Mouse (Mus musculus) embryonic facial prominence, embryonic 15.5 days (tissue): ENCODE measurements around the gene Ankrd13d. TPM values are rescaled to one million over a fixed set of nuclear protein-coding genes. Genes with fewer than 3 reads are reported as not detected.

Source experiments
- ATAC-seq: fragments of 200-750 bp; cut with Nextera tagmentation; 2 replicates; pipeline ENCODE4 v1.8.0; 2017; ENCODE audit warnings: low read depth, moderate TSS enrichment; ENCODE audit not compliant: insufficient number of reproducible peaks, low FRiP score, low TSS enrichment
- H3K27ac ChIP-seq: fragments of 300-500 bp; sonication (generic); replicated peaks from 2 replicates; pipeline ENCODE4 v1.5.1; 2015; ENCODE audit warnings: mild to moderate bottlenecking, inconsistent platforms
- H3K27me3 ChIP-seq: fragments of 300-500 bp; sonication (generic); 2 replicates; pipeline ENCODE4 v1.6.1; 2015; ENCODE audit warnings: inconsistent platforms
- H3K36me3 ChIP-seq: fragments of 300-500 bp; sonication (generic); 2 replicates; pipeline ENCODE4 v1.6.1; 2015; ENCODE audit warnings: mild to moderate bottlenecking, inconsistent platforms
- H3K4me1 ChIP-seq: fragments of 300-500 bp; sonication (generic); 2 replicates; pipeline ENCODE4 v1.6.1; 2015; ENCODE audit warnings: inconsistent platforms
- H3K4me2 ChIP-seq: fragments of 300-500 bp; sonication (generic); replicated peaks from 2 replicates; pipeline ENCODE4 v1.6.1; 2015; ENCODE audit warnings: mild to moderate bottlenecking, inconsistent platforms
- H3K4me3 ChIP-seq: fragments of 300-500 bp; sonication (generic); replicated peaks from 2 replicates; pipeline ENCODE4 v1.5.1; 2015; ENCODE audit warnings: mild to moderate bottlenecking, inconsistent platforms
- H3K9ac ChIP-seq: fragments of 300-500 bp; sonication (generic); 2 replicates; pipeline ENCODE4 v1.6.1; 2015; ENCODE audit warnings: inconsistent platforms
- H3K9me3 ChIP-seq: fragments of 300-500 bp; sonication (generic); replicated peaks from 2 replicates; pipeline ENCODE4 v1.6.1; 2016; ENCODE audit warnings: inconsistent platforms
- WGBS: fragments of 180-500 bp; shearing (Covaris S2); methylation state at CpG from one replicate; pipeline ENCODE4 v1.1.7; 2015; 5-methylcytosine and 5-hydroxymethylcytosine counted together
- polyA plus RNA-seq: library from polyadenylated mRNA; unstranded; fragments of >200 nt; fragmentation: Nextera tagmentation; extraction: Ambion mirVana; gene quantifications from 2 replicates; pipeline ENCODE4 v1.2.1, GENCODE M21; 2015

Gene Ankrd13d
- polyA plus RNA-seq, 1 experiment from 2014 or later = 13.0 TPM

DNA sequence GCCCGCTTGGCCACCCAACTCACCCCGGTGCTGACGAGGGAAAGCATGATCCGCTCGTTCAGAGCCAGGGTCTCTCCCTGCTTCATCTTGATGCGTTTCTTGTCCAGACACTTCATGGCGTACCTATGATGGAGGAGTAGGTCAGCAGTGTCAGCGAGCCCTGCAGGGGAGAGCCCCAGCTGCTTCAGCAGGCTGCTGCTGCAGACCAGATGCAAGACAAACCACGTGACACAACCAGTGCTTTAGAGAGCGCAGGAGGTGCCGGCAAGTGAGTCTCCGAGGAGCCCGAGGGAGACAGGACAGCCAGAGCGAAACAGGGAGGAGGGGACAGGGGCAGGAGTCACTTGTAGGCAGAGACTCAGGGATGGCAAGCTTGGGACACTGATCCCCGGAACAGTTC is 7.8 kb upstream of the Ankrd13d start:
- H3K36me3 ChIP-seq = peaks cover 70% of the 10 kb centered on the region
- peaks cover 7% of the 10 kb centered on the region; the same call in 1 of the 2 replicates for H3K4me1 ChIP-seq
- no peaks in the 10 kb centered on the region for H3K27me3 ChIP-seq
- H3K9ac ChIP-seq = no peak overlapping the region
- H3K9me3 ChIP-seq = no peaks in the 10 kb centered on the region
- WGBS = 80% methylated on average over 15 of the region's 15 CpGs
- no peak overlapping the region for H3K4me3 ChIP-seq
- H3K27ac ChIP-seq = no peak overlapping the region
- no peak for ATAC-seq
- H3K4me2 ChIP-seq = no peak overlapping the region

DNA sequence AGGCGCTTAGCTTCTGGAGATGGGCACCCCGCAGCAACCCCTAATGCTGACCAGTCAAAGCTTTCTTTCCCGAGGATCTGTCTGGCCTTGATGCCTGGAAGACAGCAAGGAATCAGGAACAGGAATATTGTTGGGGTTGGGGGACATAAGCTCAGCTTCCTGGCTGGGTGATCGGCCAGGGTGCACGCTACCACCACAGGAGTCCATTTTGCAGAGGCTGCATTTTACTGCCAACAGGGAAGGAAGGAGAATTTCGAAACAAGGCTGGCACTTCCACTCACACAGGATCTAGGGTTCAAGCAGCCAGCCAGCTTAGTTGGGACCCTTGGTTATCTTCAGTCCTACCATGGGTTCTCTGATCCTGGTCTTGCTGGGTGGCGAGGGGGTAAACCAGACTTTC is 716 bp upstream of the Ankrd13d start:
- Histone ChIP-seq H3K4me1 (peaks cover 17% of the 10 kb centered on the region), H3K27me3 (no peaks in the 10 kb centered on the region), H3K4me3 (peak overlapping the region; percentile 50), H3K4me2 (peak overlapping the region; percentile 63), H3K9ac (no peak overlapping the region), H3K36me3 (peaks cover 37% of the 10 kb centered on the region), H3K9me3 (no peaks in the 10 kb centered on the region), H3K27ac (peak overlapping the region; percentile 51; the same call in 1 of the 2 replicates)
- ATAC-seq = no peak
- 49% methylated on average over 7 of the region's 7 CpGs for WGBS

DNA sequence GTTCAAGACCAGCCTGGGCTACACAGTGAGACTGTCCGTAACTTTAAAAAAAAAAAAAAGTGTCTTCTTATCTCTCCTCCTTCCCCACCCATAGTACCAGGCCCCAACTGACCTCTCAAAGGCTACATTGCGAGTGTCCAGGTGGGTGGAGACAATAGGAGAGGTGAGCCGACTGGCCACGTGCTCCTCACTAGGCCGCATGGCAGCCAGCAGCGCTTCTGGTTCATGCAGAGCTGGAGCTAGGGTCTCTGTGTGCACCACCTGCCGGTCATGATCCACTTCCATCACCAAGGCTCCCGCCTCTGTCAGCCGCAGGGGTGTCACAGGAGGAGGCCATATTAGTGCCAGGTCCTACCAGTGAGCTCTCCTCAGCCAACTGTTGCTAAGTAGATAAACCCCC is 2.5 kb downstream of the Ankrd13d start:
- ATAC-seq = no peak
- H3K27ac ChIP-seq = no peak overlapping the region
- peaks cover 17% of the 10 kb centered on the region for H3K4me1 ChIP-seq
- H3K27me3 ChIP-seq = no peaks in the 10 kb centered on the region
- H3K9me3 ChIP-seq = no peaks in the 10 kb centered on the region
- H3K4me2 ChIP-seq = no peak overlapping the region
- WGBS = 92% methylated on average over 9 of the region's 9 CpGs
- H3K9ac ChIP-seq = no peak overlapping the region
- H3K4me3 ChIP-seq = no peak overlapping the region
- H3K36me3 ChIP-seq = peaks cover 9% of the 10 kb centered on the region

DNA sequence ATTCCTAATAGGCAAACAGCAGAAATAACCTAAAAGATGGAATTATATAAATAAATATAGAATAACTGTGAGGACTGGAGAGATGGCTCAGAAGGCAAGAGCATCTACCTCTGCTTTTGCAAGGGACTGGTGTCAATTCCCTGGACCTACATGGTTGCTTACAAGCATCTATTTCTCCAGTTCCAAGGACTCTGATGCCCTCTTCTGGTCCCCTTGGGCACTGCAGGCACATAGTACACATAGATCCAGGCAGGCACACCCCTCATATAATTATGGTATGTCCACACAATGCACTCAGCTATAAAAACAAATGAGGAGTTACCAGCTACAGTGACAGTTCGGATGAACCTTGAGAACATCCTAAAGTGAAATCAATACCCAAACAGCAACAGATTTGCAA is 3.5 kb downstream of the Ankrd13d start:
- H3K9ac ChIP-seq = no peak overlapping the region
- H3K9me3 ChIP-seq = no peaks in the 10 kb centered on the region
- H3K4me1 ChIP-seq = peaks cover 17% of the 10 kb centered on the region
- ATAC-seq = no peak
- H3K4me2 ChIP-seq = no peak overlapping the region
- 93% methylated on average over 1 of the region's 1 CpGs for WGBS
- H3K36me3 ChIP-seq = peaks cover 5% of the 10 kb centered on the region
- H3K4me3 ChIP-seq = no peak overlapping the region
- no peaks in the 10 kb centered on the region for H3K27me3 ChIP-seq
- H3K27ac ChIP-seq = no peak overlapping the region

DNA sequence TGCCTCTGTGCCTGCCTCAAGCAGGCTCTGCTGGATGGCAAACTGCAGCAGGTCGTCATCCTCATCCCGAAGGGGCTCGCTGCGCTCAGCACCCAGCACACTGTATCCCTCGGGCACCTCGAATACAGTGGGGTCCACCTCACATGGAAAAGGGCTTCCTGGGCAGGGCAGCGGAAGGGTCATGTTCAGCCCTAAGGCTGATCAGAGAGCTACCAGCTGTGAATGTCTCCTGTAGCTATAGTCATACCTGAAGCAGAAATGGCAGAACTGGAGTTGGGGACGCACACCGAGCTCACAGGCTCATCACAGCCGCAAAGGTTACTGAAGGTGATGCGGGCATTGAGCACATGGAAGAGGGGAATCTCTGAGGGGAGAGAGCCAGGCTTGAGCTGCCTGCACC is 12.0 kb downstream of the Ankrd13d start:
- Histone ChIP-seq H3K36me3 (peaks cover 10% of the 10 kb centered on the region; the same call in 1 of the 2 replicates), H3K27me3 (0 out of 2 replicates have a peak, but pooled peaks cover 4% of the 10 kb centered on the region), H3K27ac (no peak overlapping the region), H3K4me3 (no peak overlapping the region), H3K4me1 (peaks cover 16% of the 10 kb centered on the region), H3K9ac (no peak overlapping the region), H3K9me3 (no peaks in the 10 kb centered on the region), H3K4me2 (no peak overlapping the region)
- WGBS = 92% methylated on average over 11 of the region's 11 CpGs
- no peak for ATAC-seq

DNA sequence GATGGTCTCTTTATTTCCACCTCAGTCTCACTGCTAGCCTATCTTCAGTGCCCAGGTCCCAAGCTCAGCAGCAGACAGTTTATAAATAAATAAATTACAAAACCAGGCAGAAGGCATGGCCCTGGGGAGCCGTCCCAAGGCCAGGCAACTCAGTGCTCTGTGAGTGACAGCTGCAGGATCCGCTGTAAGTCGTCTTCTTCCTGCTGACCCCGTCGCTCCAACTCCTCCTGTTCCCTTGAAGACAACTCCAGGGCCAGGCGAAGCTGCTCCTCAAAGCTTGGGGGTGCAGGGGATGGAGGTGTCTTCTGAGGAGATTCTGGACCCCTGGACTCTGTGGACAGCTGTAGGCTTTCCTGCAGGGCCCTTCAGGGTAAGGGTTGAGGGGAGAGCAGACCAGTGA is 12.8 kb downstream of the Ankrd13d start:
- no peaks in the 10 kb centered on the region for H3K9me3 ChIP-seq
- H3K36me3 ChIP-seq = peaks cover 11% of the 10 kb centered on the region; the same call in 1 of the 2 replicates
- no peak for ATAC-seq
- peaks cover 16% of the 10 kb centered on the region for H3K4me1 ChIP-seq
- no peak overlapping the region for H3K4me3 ChIP-seq
- H3K4me2 ChIP-seq = no peak overlapping the region
- no peak overlapping the region for H3K27ac ChIP-seq
- no peak overlapping the region for H3K9ac ChIP-seq
- 0 out of 2 replicates have a peak, but pooled peaks cover 4% of the 10 kb centered on the region for H3K27me3 ChIP-seq
- 64% methylated on average over 6 of the region's 6 CpGs for WGBS

DNA sequence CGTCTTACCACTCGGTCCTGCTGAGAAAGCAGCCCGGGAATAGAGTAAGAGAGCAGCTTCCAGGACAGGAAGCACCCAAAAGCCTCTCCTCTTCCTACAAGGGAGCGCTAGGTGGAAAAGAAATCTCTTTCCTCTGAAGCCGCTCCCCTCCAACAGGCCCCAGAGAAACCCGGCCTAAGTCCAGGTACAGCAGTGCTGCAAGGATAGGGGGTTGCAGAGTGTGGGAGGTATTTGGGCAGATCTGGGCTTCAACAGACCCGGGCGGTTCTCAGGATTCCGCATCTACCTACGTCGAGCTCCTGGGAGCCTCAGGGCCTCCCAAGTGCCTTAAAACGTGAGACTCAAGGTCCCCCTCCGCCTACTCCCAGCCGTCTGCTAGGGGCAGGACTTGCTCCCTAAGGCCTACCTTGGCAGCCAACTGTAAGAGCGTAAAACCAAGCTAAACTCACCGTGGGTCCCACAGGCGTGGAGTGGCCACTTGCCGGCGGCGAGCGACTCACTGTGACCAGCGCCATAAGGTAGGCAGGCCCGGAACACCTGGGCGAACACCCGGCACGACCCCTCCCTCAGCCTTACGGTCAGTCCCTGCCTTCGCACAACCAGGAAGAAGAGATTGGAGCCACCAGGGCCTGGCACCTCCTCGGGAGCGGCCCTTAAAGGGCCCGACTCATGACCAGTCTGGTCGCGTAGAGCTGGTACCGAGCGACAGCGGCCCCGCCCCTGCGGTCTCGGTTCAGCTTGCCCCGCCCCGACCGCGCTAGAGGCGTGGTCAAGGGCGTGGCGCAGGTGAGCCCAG is 14.2 kb downstream of the Ankrd13d start, which contains the start of gene Ssh3:
TSS of gene Ssh3 (minus strand) at position 615 of the 796 bp plus-strand sequence.
- peaks cover 17% of the 10 kb centered on the region for H3K36me3 ChIP-seq
- peak; percentile 79 for ATAC-seq
- peak within 1 kb of the TSS; percentile 47 for H3K9ac ChIP-seq
- H3K27me3 ChIP-seq = 0 out of 2 replicates have a peak, but pooled peaks cover 4% of the 10 kb centered on the region
- no peaks in the 10 kb centered on the region for H3K9me3 ChIP-seq
- peak within 1 kb of the TSS; percentile 60 for H3K4me3 ChIP-seq
- H3K4me1 ChIP-seq = peaks cover 16% of the 10 kb centered on the region
- peak within 1 kb of the TSS; percentile 51 for H3K27ac ChIP-seq
- WGBS = 5% methylated on average over 46 of the region's 46 CpGs
- H3K4me2 ChIP-seq = peak within 1 kb of the TSS; percentile 74

DNA sequence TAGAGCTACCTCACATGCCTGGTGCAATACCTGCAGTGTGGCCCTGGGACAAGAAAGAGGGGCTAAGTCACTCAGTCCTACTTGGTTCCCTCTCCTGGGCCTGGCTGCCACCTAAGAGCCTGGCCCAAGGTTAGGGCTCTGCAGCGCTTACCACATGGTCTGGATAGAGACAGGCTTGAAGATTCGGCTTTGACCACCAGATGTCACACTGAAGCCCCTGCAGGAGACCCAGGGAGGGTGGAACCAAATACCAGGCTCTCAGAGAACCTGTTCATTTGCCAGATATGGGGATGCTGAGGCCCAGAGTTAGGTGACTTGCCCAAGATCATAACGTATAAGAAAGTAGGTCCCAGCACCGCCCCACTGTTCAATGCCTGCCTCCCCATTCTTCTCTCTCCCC is 17.0 kb downstream of the Ankrd13d start:
- ATAC-seq = no peak
- no peak overlapping the region for H3K27ac ChIP-seq
- H3K9me3 ChIP-seq = no peaks in the 10 kb centered on the region
- H3K9ac ChIP-seq = no peak overlapping the region
- peaks cover 16% of the 10 kb centered on the region for H3K4me1 ChIP-seq
- no peak overlapping the region for H3K4me2 ChIP-seq
- H3K27me3 ChIP-seq = 0 out of 2 replicates have a peak, but pooled peaks cover 4% of the 10 kb centered on the region
- H3K4me3 ChIP-seq = no peak overlapping the region
- WGBS = 60% methylated on average over 4 of the region's 4 CpGs
- H3K36me3 ChIP-seq = peaks cover 11% of the 10 kb centered on the region

DNA sequence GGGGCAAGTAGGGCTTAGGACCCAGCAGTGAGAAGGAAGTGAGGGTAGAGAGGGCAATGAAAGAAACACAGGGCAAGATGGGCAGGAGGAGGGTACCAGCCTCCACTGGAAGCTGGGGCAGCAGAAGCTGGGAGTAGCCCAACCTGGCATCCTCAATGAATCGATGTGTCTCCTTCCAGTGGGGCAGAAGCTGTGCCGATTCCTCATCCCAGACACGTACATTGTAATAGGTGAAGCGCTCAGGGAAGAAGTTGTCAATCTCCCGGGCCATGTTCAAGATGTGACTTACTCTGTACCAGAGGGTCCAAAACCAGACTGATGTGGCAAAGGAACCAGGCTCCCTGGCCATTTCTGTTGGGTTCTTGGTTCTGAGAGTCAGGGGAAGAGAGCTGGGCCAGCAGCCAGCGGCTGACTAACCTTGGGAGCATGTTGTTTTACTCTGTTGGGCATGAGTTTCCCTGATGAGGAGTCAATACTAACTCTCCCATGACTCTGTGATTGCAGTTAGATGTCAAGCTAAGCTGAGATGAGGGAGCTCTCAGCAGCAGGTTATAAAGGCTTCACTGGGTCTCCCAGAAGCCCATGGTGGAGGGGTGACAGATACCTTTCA is 18.7 kb downstream of the Ankrd13d start:
- Histone ChIP-seq H3K4me3 (no peak overlapping the region), H3K36me3 (peaks cover 7% of the 10 kb centered on the region), H3K9me3 (no peaks in the 10 kb centered on the region), H3K4me1 (peaks cover 14% of the 10 kb centered on the region), H3K4me2 (no peak overlapping the region), H3K27ac (no peak overlapping the region), H3K27me3 (0 out of 2 replicates have a peak, but pooled peaks cover 4% of the 10 kb centered on the region), H3K9ac (no peak overlapping the region)
- no peak for ATAC-seq
- WGBS = 93% methylated on average over 6 of the region's 6 CpGs

DNA sequence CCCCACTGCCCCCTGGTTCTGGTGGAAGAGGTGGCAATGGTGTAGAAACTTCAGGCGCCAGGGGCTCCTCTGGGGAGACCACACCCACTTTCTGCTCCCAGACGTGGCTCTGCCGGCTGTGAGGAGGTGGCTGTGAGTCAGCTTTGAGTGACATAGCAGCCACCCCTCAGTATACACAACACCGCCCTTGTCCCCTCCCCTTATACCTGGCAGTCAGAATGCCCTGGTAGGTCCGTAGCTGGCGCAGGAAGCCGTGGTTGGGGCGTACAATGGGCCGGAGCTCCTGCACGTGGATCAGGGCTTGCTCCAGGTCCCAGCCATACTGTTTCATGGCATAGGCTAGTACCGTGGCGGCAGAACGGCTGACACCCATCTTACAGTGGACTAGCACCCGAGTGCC is 19.2 kb downstream of the Ankrd13d start:
- Histone ChIP-seq H3K9me3 (no peaks in the 10 kb centered on the region), H3K27me3 (0 out of 2 replicates have a peak, but pooled peaks cover 4% of the 10 kb centered on the region), H3K9ac (no peak overlapping the region), H3K27ac (no peak overlapping the region), H3K36me3 (peaks cover 7% of the 10 kb centered on the region), H3K4me2 (no peak overlapping the region), H3K4me3 (no peak overlapping the region), H3K4me1 (peaks cover 10% of the 10 kb centered on the region)
- 62% methylated on average over 14 of the region's 14 CpGs for WGBS
- no peak for ATAC-seq

DNA sequence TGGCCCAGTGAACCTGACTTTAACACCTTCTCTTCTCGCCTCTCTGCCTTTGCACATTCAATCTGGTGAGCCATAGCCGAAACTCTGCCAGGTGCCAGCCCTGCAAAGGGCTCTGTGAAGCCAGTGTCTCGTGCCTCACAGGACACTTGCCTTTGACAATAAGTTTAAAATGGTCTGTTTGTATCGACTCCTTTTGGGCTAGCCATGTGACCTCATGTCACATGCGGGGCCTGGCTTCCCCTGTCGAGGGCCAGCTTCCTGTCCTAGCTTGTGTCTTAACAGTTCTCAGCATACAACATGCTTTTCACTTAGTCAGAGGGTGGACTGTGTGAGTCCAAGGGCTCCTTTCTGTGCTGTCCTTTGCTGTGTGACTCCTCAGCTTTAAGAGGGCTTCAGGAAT is 20.2 kb downstream of the Ankrd13d start:
- no peak for ATAC-seq
- H3K4me1 ChIP-seq = peaks cover 4% of the 10 kb centered on the region
- WGBS = 73% methylated on average over 6 of the region's 6 CpGs
- H3K27ac ChIP-seq = no peak overlapping the region
- no peak overlapping the region for H3K9ac ChIP-seq
- peaks cover 7% of the 10 kb centered on the region for H3K36me3 ChIP-seq
- H3K4me3 ChIP-seq = no peak overlapping the region
- no peaks in the 10 kb centered on the region for H3K9me3 ChIP-seq
- no peaks in the 10 kb centered on the region for H3K27me3 ChIP-seq
- H3K4me2 ChIP-seq = no peak overlapping the region
